9 mouse cellular contexts compared by ENCODE assay signal in the genomic region with DNA sequence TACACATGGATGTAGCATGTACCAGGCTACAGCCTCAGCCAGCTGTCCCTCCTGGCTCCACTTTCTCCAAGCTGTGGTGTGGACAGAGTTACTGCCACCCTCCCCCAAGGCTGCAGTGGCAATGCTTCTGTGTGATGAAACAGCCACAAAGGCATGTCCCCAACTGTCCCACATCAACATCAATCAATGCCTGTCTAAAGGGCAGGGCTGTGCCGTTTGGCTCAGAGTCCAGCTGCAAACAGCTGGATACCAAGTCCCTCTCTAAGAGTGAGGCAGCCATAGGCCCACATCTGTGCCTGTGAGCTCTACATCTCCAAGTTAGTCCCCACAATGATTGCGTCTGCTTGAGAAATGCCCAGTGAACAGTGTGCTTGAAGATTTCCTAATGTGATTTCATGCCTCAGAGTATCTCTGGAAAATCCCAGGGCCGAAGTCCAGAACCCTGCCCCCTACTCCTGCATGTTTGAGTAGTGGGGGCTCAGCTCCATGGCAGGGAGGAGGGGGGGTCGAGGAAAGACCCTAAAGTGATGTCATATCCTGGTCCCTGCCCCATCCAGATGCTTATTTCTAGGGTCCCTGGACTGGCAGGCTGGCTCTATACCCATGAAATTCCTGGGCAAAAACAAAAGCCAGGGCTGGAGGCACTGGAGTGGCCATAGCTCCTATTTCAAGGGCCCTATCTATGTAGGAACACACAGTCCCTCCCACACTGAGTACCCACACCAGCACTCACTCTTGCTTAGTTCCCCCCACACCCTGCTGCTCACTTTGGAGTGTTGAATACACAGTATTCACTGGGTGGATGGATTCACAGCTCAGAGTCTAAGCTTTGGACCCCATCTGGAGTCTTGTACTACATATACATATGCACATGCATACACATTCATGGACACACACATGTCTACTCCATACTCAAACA. TPM values are rescaled to one million over a fixed set of nuclear protein-coding genes. Genes with fewer than 3 reads are reported as not detected.
A peak's percentile ranks its signal among the peaks of the same experiment; 100 is the strongest.
DNase-seq lines count a peak whose midpoint lies in the region; ATAC-seq and TF ChIP-seq lines count a peak whose summit lies in the region.
"Had no signal": no experiment of that assay in that cellular context is flagged by ENCODE, and none has a peak within 500 bp of the region (broad histone marks: within the 10 kb centered on the region; RNA-seq: fewer than 3 reads in every experiment).

No protein-coding gene starts in this region.

- 0 out of 2 replicates have a peak, but pooled peaks have one; percentile 15 for ATAC-seq in heart, embryonic 15.5 days (replicated peaks; ENCODE audit: insufficient number of reproducible peaks, insufficient read depth, low FRiP score, low read depth)
- peak; percentile 8; the same call in 1 of the 2 replicates for ATAC-seq in midbrain, embryonic 14.5 days (ENCODE audit: low FRiP score, low TSS enrichment)
- no peak for ATAC-seq in CD4-positive, CD25-positive, alpha-beta regulatory T cell, adult 4 months
- ATAC-seq in activated CD4-positive, CD25-positive, alpha-beta regulatory T cell, adult 4 months = no peak

- no peaks in the 10 kb centered on the region for H3K9me3 ChIP-seq in heart, embryonic 15.5 days (replicated peaks)
- H3K9me3 ChIP-seq in limb, embryonic 10.5 days (replicated peaks) = no peaks in the 10 kb centered on the region
- H3K9me3 ChIP-seq in midbrain, embryonic 14.5 days (ENCODE audit: control insufficient read depth, low read length) = no peaks in the 10 kb centered on the region

- no peak for TF ChIP-seq CTCF in layer of hippocampus, adult 2 months (conservative IDR thresholded peaks at IDR 0.05)

- peaks cover 51% of the 10 kb centered on the region for H3K4me1 ChIP-seq in heart, embryonic 15.5 days (replicated peaks)
- peaks cover 12% of the 10 kb centered on the region for H3K4me1 ChIP-seq in brown adipose tissue, adult 24 weeks (ENCODE audit: control insufficient read depth, insufficient read depth, insufficient read length, low read length)
- peaks cover 36% of the 10 kb centered on the region for H3K4me1 ChIP-seq in limb, embryonic 10.5 days
- no peaks in the 10 kb centered on the region for H3K4me1 ChIP-seq in midbrain, embryonic 14.5 days (ENCODE audit: control insufficient read depth, insufficient read depth, low read length)

- peak overlapping the region; percentile 28 for H3K27ac ChIP-seq in heart, embryonic 15.5 days
- H3K27ac ChIP-seq in brown adipose tissue, adult 24 weeks (replicated peaks; ENCODE audit: low read depth, low read length) = 0 out of 2 replicates have a peak overlapping the region, but pooled peaks have one; percentile 12
- peak overlapping the region; percentile 63 for H3K27ac ChIP-seq in limb, embryonic 10.5 days
- no peak overlapping the region for H3K27ac ChIP-seq in midbrain, embryonic 14.5 days (replicated peaks; ENCODE audit: low read depth, low read length)
- H3K27ac ChIP-seq in layer of hippocampus, adult 2 months = no peak overlapping the region

- DNase-seq in heart, postnatal 36 days = no peak
- no peak for DNase-seq in limb, embryonic 10.5 days (ENCODE audit: low spot score)
- DNase-seq in midbrain, embryonic 14.5 days = peak; percentile 30
- DNase-seq in layer of hippocampus, adult 2 months (ENCODE audit: low spot score in 2 of 2) = no peak

- H3K9ac ChIP-seq in heart, embryonic 15.5 days = no peak overlapping the region
- no peak overlapping the region for H3K9ac ChIP-seq in midbrain, embryonic 14.5 days (replicated peaks; ENCODE audit: low read length)

- 42% methylated on average over 4 of the region's 4 CpGs for WGBS in heart, embryonic 15.5 days
- WGBS in limb, embryonic 10.5 days = 46% methylated on average over 4 of the region's 4 CpGs
- 23% methylated on average over 4 of the region's 4 CpGs for WGBS in midbrain, embryonic 14.5 days

- H3K36me3 ChIP-seq in heart, embryonic 15.5 days = no peaks in the 10 kb centered on the region
- peaks cover 11% of the 10 kb centered on the region; the same call in 1 of the 2 replicates for H3K36me3 ChIP-seq in limb, embryonic 10.5 days
- H3K36me3 ChIP-seq in midbrain, embryonic 14.5 days (ENCODE audit: control insufficient read depth, insufficient read depth, low read length) = no peaks in the 10 kb centered on the region

- no peak overlapping the region for H3K4me2 ChIP-seq in heart, embryonic 15.5 days
- no peak overlapping the region for H3K4me2 ChIP-seq in midbrain, embryonic 14.5 days (ENCODE audit: low read length)

- no peak overlapping the region for H3K4me3 ChIP-seq in heart, embryonic 15.5 days
- H3K4me3 ChIP-seq in brown adipose tissue, adult 24 weeks (ENCODE audit: insufficient read depth, low read depth, low read length) = no peak overlapping the region
- H3K4me3 ChIP-seq in limb, embryonic 10.5 days = no peak overlapping the region
- H3K4me3 ChIP-seq in midbrain, embryonic 14.5 days (replicated peaks; ENCODE audit: low read depth, low read length) = no peak overlapping the region
- no peak overlapping the region for H3K4me3 ChIP-seq in layer of hippocampus, adult 2 months
- H3K4me3 ChIP-seq: erythroblast, embryonic 14.5 days had no signal

- H3K27me3 ChIP-seq in heart, embryonic 15.5 days = no peaks in the 10 kb centered on the region
- H3K27me3 ChIP-seq in limb, embryonic 10.5 days (ENCODE audit: low read depth, poor library complexity, severe bottlenecking) = no peaks in the 10 kb centered on the region
- H3K27me3 ChIP-seq in midbrain, embryonic 14.5 days (ENCODE audit: control insufficient read depth, insufficient read depth, low read length) = no peaks in the 10 kb centered on the region

- intact Hi-C loops in heart, postnatal 36 days (cut with DNase I) = no loop called here

RNA-seq across cellular contexts. Expression of a gene that starts 49.6 kb away (rescaled TPM):
- polyA plus RNA-seq in heart, embryonic 15.5 days (2015; fragmentation: Nextera tagmentation; extraction: Ambion mirVana) = 108 and 136 TPM in 2 replicates
- 10 to 100 TPM; 11.4 to 12.0 TPM for total RNA-seq in heart, postnatal 36 days (2021)
- polyA plus RNA-seq in brown adipose tissue, adult 24 weeks (2012; ENCODE audit: insufficient read depth, insufficient read length, missing spikeins) = 8.5 and 11.3 TPM in 2 replicates
- 149 and 159 TPM in 2 replicates for polyA plus RNA-seq in limb, embryonic 10.5 days (2016; fragmentation: Nextera tagmentation; extraction: Ambion mirVana)
- 8.5 and 33.0 TPM in 2 replicates for polyA plus RNA-seq in midbrain, embryonic 14.5 days (2014; fragmentation: Nextera tagmentation; extraction: Ambion mirVana)
- 1 to 10 TPM; 3.2 to 4.8 TPM for total RNA-seq in layer of hippocampus, adult 2 months (2021)
- polyA plus RNA-seq in CD4-positive, CD25-positive, alpha-beta regulatory T cell, adult 4 months (2017; shearing (Covaris generic)) = under 1 TPM in 1 of 2 experiments, not detected in 1; 0.16 TPM
- under 1 TPM; 0.09 to 0.17 TPM for polyA plus RNA-seq in activated CD4-positive, CD25-positive, alpha-beta regulatory T cell, adult 4 months (2017; shearing (Covaris generic))

Comparison
In these comparisons a context has a peak if more than half of its experiments do, and no peak if none do; other contexts are left out.
1. ATAC-seq: peak in heart, embryonic 15.5 days (single experiment) and midbrain, embryonic 14.5 days (single experiment); none in CD4-positive, CD25-positive, alpha-beta regulatory T cell, adult 4 months (single experiment) and activated CD4-positive, CD25-positive, alpha-beta regulatory T cell, adult 4 months (single experiment).
2. H3K27ac ChIP-seq: peak in heart, embryonic 15.5 days (single experiment), brown adipose tissue, adult 24 weeks (single experiment) and limb, embryonic 10.5 days (single experiment); none in midbrain, embryonic 14.5 days (single experiment) and layer of hippocampus, adult 2 months (single experiment).